Mouse (Mus musculus) midbrain, embryonic 10.5 days (tissue): ENCODE data around the gene Arl2bp. TPM values are rescaled to one million over a fixed set of nuclear protein-coding genes. Genes with fewer than 3 reads are reported as not detected.
A peak's percentile ranks its signal among the peaks of the same experiment; 100 is the strongest.

Experiments used
- DNase-seq: peaks from one replicate; pipeline ENCODE4 v3.0.0-alpha.2; 2017; ENCODE audit warnings: low spot score
- H3K27ac ChIP-seq: fragments of 300-500 bp; sonication (generic); replicated peaks from 2 replicates; pipeline ENCODE4 v1.5.1; 2016; ENCODE audit warnings: mild to moderate bottlenecking
- H3K27me3 ChIP-seq: fragments of 300-500 bp; sonication (generic); 2 replicates; pipeline ENCODE4 v1.6.1; 2016; ENCODE audit warnings: low read depth, mild to moderate bottlenecking; ENCODE audit not compliant: poor library complexity, severe bottlenecking
- H3K36me3 ChIP-seq: fragments of 300-500 bp; sonication (generic); 2 replicates; pipeline ENCODE4 v1.6.1; 2016; ENCODE audit warnings: mild to moderate bottlenecking, moderate library complexity
- H3K4me1 ChIP-seq: fragments of 300-500 bp; sonication (generic); 2 replicates; pipeline ENCODE4 v1.6.1; 2016
- H3K4me3 ChIP-seq: fragments of 300-500 bp; sonication (generic); 2 replicates; pipeline ENCODE4 v1.5.1; 2016; ENCODE audit warnings: mild to moderate bottlenecking, moderate library complexity
- H3K9me3 ChIP-seq: fragments of 300-500 bp; sonication (generic); replicated peaks from 2 replicates; pipeline ENCODE4 v1.6.1; 2016; ENCODE audit warnings: mild to moderate bottlenecking
- WGBS: fragments of 180-500 bp; shearing (Covaris S2); methylation state at CpG from one replicate; pipeline ENCODE4 v1.1.7; 2016; 5-methylcytosine and 5-hydroxymethylcytosine counted together
- polyA plus RNA-seq: library from polyadenylated mRNA; unstranded; fragments of >200 nt; fragmentation: Nextera tagmentation; extraction: Ambion mirVana; gene quantifications from 2 replicates; pipeline ENCODE4 v1.2.1, GENCODE M21; 2016

Arl2bp gene
- 210 and 222 TPM in 2 replicates for polyA plus RNA-seq

- peaks cover 17% of the 10 kb centered on the region for H3K4me1 ChIP-seq
- no peaks in the 10 kb centered on the region for H3K9me3 ChIP-seq
- WGBS, result under 1% methylated on average over 74 of the region's 74 CpGs
- peaks cover 40% of the 10 kb centered on the region for H3K36me3 ChIP-seq
- H3K27ac ChIP-seq, result peak within 1 kb of the TSS; percentile 98
- H3K27me3 ChIP-seq, result no peaks in the 10 kb centered on the region
- DNase-seq, result peak; percentile 94
- H3K4me3 ChIP-seq, result peak within 1 kb of the TSS; percentile 89
These were observed at the start of gene Arl2bp for GRCm38 (mm10) chr8:94666456-94667308. TSS of gene Arl2bp (plus strand) at chr8:94666600.

- no peak overlapping the region for H3K4me3 ChIP-seq
- H3K9me3 ChIP-seq, result no peaks in the 10 kb centered on the region
- no peaks in the 10 kb centered on the region for H3K4me1 ChIP-seq
- H3K27ac ChIP-seq, result no peak overlapping the region
- H3K27me3 ChIP-seq, result no peaks in the 10 kb centered on the region
- DNase-seq, result no peak
- WGBS, result 98% methylated on average over 1 of the region's 1 CpGs
- peaks cover 61% of the 10 kb centered on the region for H3K36me3 ChIP-seq
These were observed 41.5 kb upstream of the Arl2bp start for GRCm38 (mm10) chr8:94624885-94625284.

- H3K36me3 ChIP-seq, result peaks cover 98% of the 10 kb centered on the region
These were observed 32.7 kb upstream of the Arl2bp start for GRCm38 (mm10) chr8:94633564-94634194.

GRCm38 (mm10) chr8:94634211-94634610 is 32.2 kb upstream of the Arl2bp start:
- Histone ChIP-seq H3K27me3 (no peaks in the 10 kb centered on the region), H3K36me3 (peaks cover 98% of the 10 kb centered on the region), H3K4me1 (no peaks in the 10 kb centered on the region), H3K4me3 (no peak overlapping the region), H3K27ac (no peak overlapping the region), H3K9me3 (no peaks in the 10 kb centered on the region)
- no peak for DNase-seq

More at GRCm38 (mm10) chr8:94633564-94634194, 32.7 kb upstream of the Arl2bp start:
- 89% methylated on average over 2 of the region's 2 CpGs for WGBS
- Histone ChIP-seq H3K4me1 (no peaks in the 10 kb centered on the region), H3K27me3 (no peaks in the 10 kb centered on the region), H3K27ac (no peak overlapping the region), H3K9me3 (no peaks in the 10 kb centered on the region), H3K4me3 (no peak overlapping the region)
- no peak for DNase-seq

GRCm38 (mm10) chr8:94641183-94641582 is 25.2 kb upstream of the Arl2bp start:
- 93% methylated on average over 2 of the region's 2 CpGs for WGBS
- Histone ChIP-seq H3K4me3 (no peak overlapping the region), H3K36me3 (peaks cover 91% of the 10 kb centered on the region)

GRCm38 (mm10) chr8:94641938-94642337 is 24.5 kb upstream of the Arl2bp start:
- no peaks in the 10 kb centered on the region for H3K4me1 ChIP-seq
- no peaks in the 10 kb centered on the region for H3K9me3 ChIP-seq
- WGBS, result 92% methylated on average over 3 of the region's 3 CpGs
- no peak overlapping the region for H3K4me3 ChIP-seq
- H3K36me3 ChIP-seq, result peaks cover 91% of the 10 kb centered on the region
- DNase-seq, result no peak
- H3K27me3 ChIP-seq, result no peaks in the 10 kb centered on the region
- H3K27ac ChIP-seq, result no peak overlapping the region

More at GRCm38 (mm10) chr8:94641183-94641582, 25.2 kb upstream of the Arl2bp start:
- no peaks in the 10 kb centered on the region for H3K9me3 ChIP-seq
- no peaks in the 10 kb centered on the region for H3K4me1 ChIP-seq
- H3K27ac ChIP-seq, result no peak overlapping the region
- no peaks in the 10 kb centered on the region for H3K27me3 ChIP-seq
- no peak for DNase-seq

GRCm38 (mm10) chr8:94645202-94645601 is 21.2 kb upstream of the Arl2bp start:
- peaks cover 89% of the 10 kb centered on the region for H3K36me3 ChIP-seq
- H3K27me3 ChIP-seq, result no peaks in the 10 kb centered on the region
- H3K4me3 ChIP-seq, result no peak overlapping the region
- WGBS, result 61% methylated on average over 1 of the region's 1 CpGs
- no peaks in the 10 kb centered on the region for H3K4me1 ChIP-seq
- H3K9me3 ChIP-seq, result no peaks in the 10 kb centered on the region
- DNase-seq, result no peak
- no peak overlapping the region for H3K27ac ChIP-seq

- H3K9me3 ChIP-seq, result no peaks in the 10 kb centered on the region
These were observed 20.2 kb upstream of the Arl2bp start for GRCm38 (mm10) chr8:94646165-94646564.

GRCm38 (mm10) chr8:94649496-94649895 is 16.9 kb upstream of the Arl2bp start:
- H3K4me1 ChIP-seq, result no peaks in the 10 kb centered on the region
- no peaks in the 10 kb centered on the region for H3K9me3 ChIP-seq
- H3K4me3 ChIP-seq, result no peak overlapping the region
- no peak for DNase-seq
- no peak overlapping the region for H3K27ac ChIP-seq
- no peaks in the 10 kb centered on the region for H3K27me3 ChIP-seq
- peaks cover 91% of the 10 kb centered on the region for H3K36me3 ChIP-seq
- 52% methylated on average over 3 of the region's 3 CpGs for WGBS

More at GRCm38 (mm10) chr8:94646165-94646564, 20.2 kb upstream of the Arl2bp start:
- DNase-seq, result no peak
- Histone ChIP-seq H3K27ac (no peak overlapping the region), H3K36me3 (peaks cover 87% of the 10 kb centered on the region), H3K27me3 (no peaks in the 10 kb centered on the region), H3K4me1 (no peaks in the 10 kb centered on the region), H3K4me3 (no peak overlapping the region)
- 94% methylated on average over 3 of the region's 3 CpGs for WGBS

- Histone ChIP-seq H3K9me3 (no peaks in the 10 kb centered on the region), H3K36me3 (peaks cover 94% of the 10 kb centered on the region), H3K4me1 (no peaks in the 10 kb centered on the region), H3K27ac (no peak overlapping the region), H3K27me3 (no peaks in the 10 kb centered on the region), H3K4me3 (no peak overlapping the region)
- no peak for DNase-seq
- 90% methylated on average over 3 of the region's 3 CpGs for WGBS
These were observed 13.4 kb upstream of the Arl2bp start for GRCm38 (mm10) chr8:94652951-94653350.

- Histone ChIP-seq H3K27me3 (no peaks in the 10 kb centered on the region), H3K27ac (no peak overlapping the region), H3K9me3 (no peaks in the 10 kb centered on the region), H3K36me3 (peaks cover 90% of the 10 kb centered on the region), H3K4me1 (no peaks in the 10 kb centered on the region), H3K4me3 (no peak overlapping the region)
- no peak for DNase-seq
These were observed 11.4 kb upstream of the Arl2bp start for GRCm38 (mm10) chr8:94654994-94655393.

- H3K9me3 ChIP-seq, result no peaks in the 10 kb centered on the region
- H3K4me1 ChIP-seq, result no peaks in the 10 kb centered on the region
- no peaks in the 10 kb centered on the region for H3K27me3 ChIP-seq
- H3K4me3 ChIP-seq, result no peak overlapping the region
- H3K27ac ChIP-seq, result no peak overlapping the region
- H3K36me3 ChIP-seq, result peaks cover 76% of the 10 kb centered on the region
- DNase-seq, result no peak
- 93% methylated on average over 2 of the region's 2 CpGs for WGBS
These were observed 8.4 kb upstream of the Arl2bp start for GRCm38 (mm10) chr8:94658031-94658430.

- DNase-seq, result no peak
- Histone ChIP-seq H3K9me3 (no peaks in the 10 kb centered on the region), H3K4me3 (no peak overlapping the region), H3K36me3 (peaks cover 52% of the 10 kb centered on the region), H3K27me3 (no peaks in the 10 kb centered on the region), H3K27ac (no peak overlapping the region), H3K4me1 (no peaks in the 10 kb centered on the region)
- WGBS, result 94% methylated on average over 4 of the region's 4 CpGs
These were observed 6.0 kb upstream of the Arl2bp start for GRCm38 (mm10) chr8:94660418-94660817.
